Mouse (Mus musculus) right cerebral cortex, adult 18-20 months (tissue): ENCODE measurements around the gene Fam166a.
A peak's percentile ranks its signal among the peaks of the same experiment; 100 is the strongest.

Experiments used
- DNase-seq: peaks from one replicate; pipeline ENCODE4 v3.0.0; 2022; ENCODE audit warnings: mixed read lengths

Gene Fam166a

GRCm38 (mm10) chr2:25185625-25186574 is 32.6 kb upstream of the Fam166a start:
- DNase-seq = no peak

- DNase-seq = no peak
Observed at GRCm38 (mm10) chr2:25186575-25186930, 32.0 kb upstream of the Fam166a start.

DNA sequence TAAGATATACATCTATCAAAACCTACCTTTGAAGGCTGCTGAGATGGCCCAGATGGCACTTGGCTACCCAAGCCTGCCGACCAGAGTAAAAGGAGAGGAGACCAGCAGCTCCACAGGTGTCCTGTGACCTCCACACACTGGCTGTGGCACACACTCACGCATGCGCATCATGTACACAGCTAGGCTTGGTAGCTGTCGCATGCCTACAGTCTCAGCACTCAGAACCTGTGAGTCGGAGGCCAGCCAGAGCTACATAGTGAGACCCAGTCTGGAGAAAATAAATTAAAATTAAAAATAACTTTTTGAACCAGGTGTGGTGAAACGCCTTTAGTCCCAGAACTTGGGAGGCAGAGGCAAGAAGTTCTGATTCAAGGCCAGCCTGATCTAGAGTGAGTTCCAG is 30.7 kb upstream of the Fam166a start:
- no peak for DNase-seq

DNA sequence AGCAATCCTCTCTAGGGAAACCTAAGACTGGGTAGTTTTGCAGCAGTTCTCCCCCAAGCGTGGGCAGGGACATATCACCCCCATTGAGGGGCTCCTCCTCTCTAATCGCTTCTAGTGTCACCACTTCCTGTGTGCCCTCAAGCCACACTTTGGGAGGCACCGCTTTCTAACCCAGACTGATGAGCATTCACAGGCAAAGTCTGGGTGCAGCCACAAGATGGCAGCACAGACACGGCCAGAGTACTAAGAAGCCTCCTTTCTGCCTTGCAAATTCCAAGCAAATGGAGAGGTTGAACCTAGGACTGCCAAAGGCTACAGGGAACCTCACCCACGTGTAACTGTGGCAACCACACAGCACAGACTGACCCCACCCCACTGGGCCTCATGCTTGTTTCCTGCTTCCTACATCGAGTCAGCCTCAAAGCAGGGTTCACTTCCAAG is 25.2 kb upstream of the Fam166a start:
- peak; percentile 82 for DNase-seq

- no peak for DNase-seq
Observed at GRCm38 (mm10) chr2:25194006-25194405, 24.5 kb upstream of the Fam166a start.

- no peak for DNase-seq
Observed at GRCm38 (mm10) chr2:25194486-25195171, 23.9 kb upstream of the Fam166a start.

DNA sequence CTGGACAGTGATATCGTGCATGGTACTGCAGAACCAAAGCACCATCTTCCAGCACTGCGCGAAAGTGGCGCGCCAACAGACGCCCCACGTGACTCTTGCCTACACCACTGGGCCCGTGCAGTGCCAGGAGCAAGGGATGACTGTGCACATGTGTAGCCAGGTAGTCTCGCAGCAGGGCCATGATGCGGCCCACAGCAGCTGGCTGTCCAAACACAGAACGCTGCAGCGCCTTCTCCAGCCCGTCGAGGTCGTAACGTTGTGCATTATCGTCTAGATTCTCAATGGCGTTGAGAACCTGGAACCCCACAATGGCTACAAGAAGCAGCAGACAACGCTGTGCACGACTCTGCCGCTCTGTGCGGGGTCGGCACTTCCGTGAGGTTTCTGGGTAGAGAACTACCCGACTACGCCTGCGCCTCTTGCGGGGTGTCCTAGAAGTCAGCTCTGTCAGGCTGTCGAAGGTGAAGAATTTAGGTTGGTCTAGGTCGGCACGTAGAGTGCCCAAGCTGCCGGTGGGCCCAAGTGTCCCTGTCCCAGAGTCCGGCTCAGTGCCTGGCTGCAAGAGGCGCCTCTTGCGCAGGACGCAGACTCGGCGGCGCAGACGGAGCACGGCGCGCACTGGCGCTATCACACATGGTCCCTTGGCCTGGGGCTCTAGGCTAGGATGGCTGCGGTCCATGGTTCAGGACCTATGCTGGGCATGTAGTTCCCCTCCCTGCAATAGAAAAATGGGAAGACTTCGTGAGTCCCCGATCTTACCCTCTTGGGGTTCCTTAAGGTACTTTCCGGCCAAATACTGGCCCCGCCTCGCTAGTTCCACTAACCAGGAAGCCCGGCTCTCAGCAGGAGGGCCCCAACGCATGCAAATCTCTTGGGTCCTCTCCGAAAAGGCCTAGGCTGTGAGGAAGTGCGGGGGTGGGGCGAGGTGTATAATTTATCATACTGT is 23.1 kb upstream of the Fam166a start:
- no peak for DNase-seq

- DNase-seq = peak; percentile 18
Observed at GRCm38 (mm10) chr2:25196172-25196954, 22.2 kb upstream of the Fam166a start, which contains the start of gene Tor4a. Gene Tor4a, minus strand, starts transcription at chr2:25196886.

DNA sequence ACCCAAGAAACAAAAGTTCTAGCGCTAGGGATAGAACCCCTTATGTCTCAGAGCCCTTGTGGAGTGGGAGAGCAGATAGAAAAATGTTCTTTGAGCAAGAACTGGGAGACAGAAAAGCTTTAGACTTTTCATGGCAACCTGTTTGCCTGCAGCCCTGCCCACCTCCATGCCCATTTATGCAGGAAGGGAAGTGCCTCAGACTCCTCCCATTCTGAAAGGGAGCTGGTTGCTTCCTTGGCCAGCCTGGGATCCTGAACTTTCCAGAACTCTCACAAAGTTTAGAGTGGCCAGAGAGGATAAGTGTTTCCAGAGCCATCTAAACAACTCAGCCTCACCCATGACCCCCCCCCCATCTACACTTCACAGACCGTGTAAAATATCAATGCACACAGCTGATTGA is 21.4 kb upstream of the Fam166a start:
- no peak for DNase-seq

GRCm38 (mm10) chr2:25197946-25198345 is 20.6 kb upstream of the Fam166a start:
- DNase-seq = no peak

DNA sequence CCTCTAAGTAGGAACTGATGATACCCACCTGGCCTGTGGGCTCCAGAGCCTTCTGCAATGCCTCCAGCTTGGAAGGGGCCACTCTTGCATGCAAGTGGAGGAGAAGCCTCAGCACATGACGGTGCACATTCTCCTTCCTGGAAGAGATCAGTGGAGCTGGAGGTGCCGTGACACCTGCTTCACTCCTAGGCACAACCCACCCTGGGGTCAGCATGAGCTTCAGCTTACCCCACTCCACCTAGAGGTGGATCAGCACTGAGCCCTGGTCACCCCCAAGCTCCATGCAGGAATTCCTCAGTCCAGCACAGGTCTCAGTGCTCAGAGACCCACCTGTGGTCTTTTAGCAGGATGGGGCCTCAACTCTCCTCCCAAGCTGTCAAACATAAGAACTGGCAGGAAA is 17.9 kb upstream of the Fam166a start:
- no peak for DNase-seq

DNA sequence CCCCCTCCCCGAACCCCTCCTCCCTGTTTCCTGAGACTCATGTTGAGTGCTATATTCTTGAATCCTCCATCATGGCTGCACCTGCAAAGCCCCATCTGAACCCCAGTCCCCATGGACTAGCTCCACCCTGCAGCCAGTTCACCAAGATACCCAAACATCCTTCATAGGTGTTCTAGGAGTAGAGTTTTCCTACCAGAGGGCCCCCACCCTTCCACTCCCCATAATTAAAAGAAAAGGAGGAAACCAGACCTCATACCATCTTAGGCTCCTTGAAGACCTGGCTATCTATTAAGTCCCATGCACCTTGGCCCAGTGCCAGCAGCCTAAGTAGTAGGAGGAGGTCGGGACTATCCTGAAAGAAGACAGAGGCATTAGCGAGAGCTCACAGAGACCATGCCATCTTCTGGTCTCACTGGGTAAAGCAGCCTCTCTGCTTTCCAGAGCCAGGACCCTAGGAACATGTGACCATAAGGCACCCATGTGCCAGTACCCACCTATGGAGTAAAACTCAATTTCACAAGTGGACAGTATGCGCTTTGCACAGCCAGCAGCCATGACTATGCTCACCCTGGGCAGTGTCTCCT is 14.8 kb upstream of the Fam166a start:
- DNase-seq = no peak

GRCm38 (mm10) chr2:25207593-25207992 is 11.0 kb upstream of the Fam166a start:
- no peak for DNase-seq

GRCm38 (mm10) chr2:25210686-25211085 is 7.9 kb upstream of the Fam166a start:
- no peak for DNase-seq

GRCm38 (mm10) chr2:25211121-25211670 is 7.3 kb upstream of the Fam166a start, which contains the start of gene Nelfb:
Gene Nelfb, minus strand, starts transcription at chr2:25211489.
- peak; percentile 85 for DNase-seq

DNA sequence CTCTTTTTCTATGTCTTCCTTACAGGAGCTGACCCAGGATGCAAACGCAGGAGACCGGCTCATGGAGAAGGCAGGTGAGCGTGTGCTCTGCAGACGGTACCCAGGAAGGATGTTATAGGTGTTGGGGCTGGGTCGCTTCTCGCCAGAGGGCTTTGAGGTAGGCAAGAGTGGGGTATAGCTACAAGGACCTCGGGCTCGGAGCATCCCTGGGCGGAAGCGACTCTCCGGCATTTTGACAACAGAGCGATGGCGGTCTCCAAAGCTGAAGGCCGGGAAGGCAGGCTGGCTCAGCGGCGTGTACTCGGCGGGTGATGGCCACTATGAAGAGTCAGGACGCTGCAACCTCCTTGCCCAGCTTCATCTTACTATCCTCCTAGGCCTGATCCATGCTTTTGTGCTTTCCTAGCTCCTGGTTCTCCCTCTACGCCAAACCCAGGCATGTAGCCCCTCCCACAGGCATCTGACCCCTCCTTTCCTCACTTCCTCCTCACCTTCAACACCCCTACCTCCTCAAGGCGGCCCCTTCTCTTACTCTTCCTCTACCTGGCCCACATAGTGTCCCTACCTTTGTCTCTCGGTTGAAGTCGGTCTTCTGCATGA is 5.2 kb upstream of the Fam166a start:
- no peak for DNase-seq

DNA sequence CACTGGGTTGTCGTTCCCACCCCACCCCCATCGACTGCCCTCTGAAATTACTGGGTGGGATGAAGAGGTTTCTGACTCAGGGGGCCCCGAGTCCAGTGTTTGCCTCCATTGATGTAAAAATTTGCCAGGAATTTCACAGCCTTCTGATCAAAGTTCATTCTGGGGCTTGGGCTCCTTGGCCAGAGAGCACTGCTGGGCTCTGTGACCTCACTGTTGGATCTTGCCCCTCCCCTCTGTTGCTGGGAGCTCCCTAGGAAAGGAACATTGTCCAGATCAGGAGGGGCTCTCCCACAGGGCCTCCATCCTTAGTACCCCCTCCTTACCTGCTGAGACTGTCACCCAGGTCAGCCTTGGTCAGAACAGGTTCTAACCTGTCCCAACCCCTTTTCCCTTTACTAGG is 4.1 kb upstream of the Fam166a start, which contains the start of gene Stpg3:
Gene Stpg3, minus strand, starts transcription at position 194 of the 400 bp plus-strand sequence.
- no peak for DNase-seq

- DNase-seq = no peak
Observed at GRCm38 (mm10) chr2:25217666-25218065, 879 bp upstream of the Fam166a start.

GRCm38 (mm10) chr2:25221331-25221772 is 2.8 kb downstream of the Fam166a start:
- DNase-seq = no peak

- DNase-seq = peak; percentile 82
Observed at GRCm38 (mm10) chr2:25223681-25224491, 5.3 kb downstream of the Fam166a start.
